Comparison of ENCODE assay signal across 22 mouse cellular contexts in the genomic region with DNA sequence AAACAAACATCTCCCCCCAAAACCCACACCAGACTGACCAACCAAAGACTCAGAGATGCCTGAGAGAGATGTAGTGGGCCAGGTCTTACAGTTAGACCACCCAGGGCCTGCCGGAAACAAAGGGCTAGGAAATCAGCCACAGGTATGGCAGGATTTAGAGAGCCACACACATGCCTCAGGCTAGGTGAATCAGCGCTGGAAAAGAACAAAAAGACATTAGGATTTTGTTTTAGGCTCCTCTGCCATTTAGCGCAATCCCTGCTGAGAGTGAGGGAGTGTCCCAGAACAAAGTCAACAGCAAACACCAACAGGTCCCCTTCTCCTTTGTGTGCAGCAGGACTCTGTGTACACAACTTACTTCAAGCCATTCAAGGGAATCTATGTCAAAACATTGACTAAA. TPM values are rescaled to one million over a fixed set of nuclear protein-coding genes. Genes with fewer than 3 reads are reported as not detected.
DNase-seq lines count a peak whose midpoint lies in the region; TF ChIP-seq lines count a peak whose summit lies in the region.
"Had no signal": no experiment of that assay in that cellular context is flagged by ENCODE, and none has a peak within 500 bp of the region (broad histone marks: within the 10 kb centered on the region; RNA-seq: fewer than 3 reads in every experiment).

No protein-coding gene starts in this region.

- no peak overlapping the region for H3K4me3 ChIP-seq in ES-Bruce4 (ENCODE audit: low read depth, low read length)
- H3K4me3 ChIP-seq in ES-E14 (ENCODE audit: insufficient read depth in 1 of 2, low read depth in 1 of 2, low read length in 2 of 2, poor library complexity in 1 of 2, severe bottlenecking in 1 of 2), result no peak overlapping the region
- H3K4me3 ChIP-seq: embryonic facial prominence, embryonic 13.5 days; embryonic facial prominence, embryonic 15.5 days; erythroblast, embryonic 14.5 days; forebrain, embryonic 10.5 days; forebrain, embryonic 12.5 days had no signal

- no peaks in the 10 kb centered on the region for H3K9me3 ChIP-seq in ES-Bruce4 (replicated peaks; ENCODE audit: control insufficient read depth, insufficient read depth, low read length, poor library complexity, severe bottlenecking)
- H3K9me3 ChIP-seq in ES-E14 (ENCODE audit: control insufficient read depth, insufficient read depth, low read depth, low read length), result no peaks in the 10 kb centered on the region
- H3K9me3 ChIP-seq: embryonic facial prominence, embryonic 13.5 days; embryonic facial prominence, embryonic 15.5 days; forebrain, embryonic 10.5 days; forebrain, embryonic 12.5 days had no signal

- peaks cover 1% of the 10 kb centered on the region; the same call in 1 of the 2 replicates for H3K27me3 ChIP-seq in ES-Bruce4 (ENCODE audit: control insufficient read depth, insufficient read depth, low read length, poor library complexity, severe bottlenecking)

- no peak for TF ChIP-seq POLR2A in ES-Bruce4 (IDR thresholded peaks at IDR 0.05; ENCODE audit: insufficient read depth, low read length)

- TF ChIP-seq CTCF in ES-Bruce4 (IDR thresholded peaks at IDR 0.05; ENCODE audit: low read depth, low read length), result no peak

- no peaks in the 10 kb centered on the region for H3K4me1 ChIP-seq in ES-Bruce4 (ENCODE audit: control insufficient read depth, insufficient read depth, low read length)
- H3K4me1 ChIP-seq in ES-E14 (ENCODE audit: control insufficient read depth in 2 of 2, insufficient read depth in 2 of 2, low read length in 2 of 2, poor library complexity in 1 of 2), result peaks cover under 1 to 10% of the 10 kb centered on the region in 2 experiments; a peak in 1 of 4 replicates
- H3K4me1 ChIP-seq: embryonic facial prominence, embryonic 13.5 days; embryonic facial prominence, embryonic 15.5 days; forebrain, embryonic 10.5 days; forebrain, embryonic 12.5 days had no signal

- peak; percentile 82 for TF ChIP-seq EP300 in ES-Bruce4 (IDR thresholded peaks at IDR 0.05; ENCODE audit: insufficient read depth, low read depth, low read length)

- no peak for DNase-seq in ES-E14 (ENCODE audit: low read depth, low spot score)
- DNase-seq in ZHBTc4 (ENCODE audit: low read depth, low spot score), result peak; percentile 75
- DNase-seq in layer of hippocampus, adult 18-20 months (ENCODE audit: low spot score in 2 of 2), result no peak
- no peak for DNase-seq in urinary bladder, postnatal 14 days (ENCODE audit: low spot score)
- DNase-seq: adrenal gland, adult 2 months; adrenal gland, postnatal 10 days; adrenal gland, postnatal 25 days; B cell, adult 2 months; cerebellum, adult 11 months; cerebellum, adult 18-20 months; cerebellum, adult 8-10 months; cerebellum, adult 9-11 months; cerebellum, postnatal 14 days; cerebellum, postnatal 36 days; embryo, embryonic 11 days had no signal

- H3K9ac ChIP-seq in ES-Bruce4 (ENCODE audit: low read depth, poor library complexity, severe bottlenecking), result no peak overlapping the region
- no peak overlapping the region for H3K9ac ChIP-seq in ES-E14 (ENCODE audit: insufficient read depth, low read depth, low read length, poor library complexity, severe bottlenecking)
- H3K9ac ChIP-seq: embryonic facial prominence, embryonic 13.5 days; embryonic facial prominence, embryonic 15.5 days; forebrain, embryonic 12.5 days had no signal

- H3K27ac ChIP-seq in ES-Bruce4 (ENCODE audit: insufficient read depth, low read length) (no peak overlapping the region), ES-E14 (ENCODE audit: insufficient read depth, low read depth, low read length, poor library complexity, severe bottlenecking) (peak overlapping the region; percentile 18; the same call in 1 of the 2 replicates)
- H3K27ac ChIP-seq: embryonic facial prominence, embryonic 13.5 days; embryonic facial prominence, embryonic 15.5 days; forebrain, embryonic 10.5 days; forebrain, embryonic 12.5 days had no signal

- in situ Hi-C loops in ES-E14 (cut with MboI; ENCODE audit: low sequenced_read_pairs in 2 of 2, unreplicated experiment in 2 of 2), result no loop called here

- H3K36me3 ChIP-seq in ES-Bruce4 (ENCODE audit: control insufficient read depth, insufficient read depth, low read length, poor library complexity, severe bottlenecking) (no peaks in the 10 kb centered on the region), ES-E14 (ENCODE audit: control insufficient read depth, insufficient read depth, low read length, poor library complexity, severe bottlenecking) (no peaks in the 10 kb centered on the region)
- H3K36me3 ChIP-seq: embryonic facial prominence, embryonic 13.5 days; embryonic facial prominence, embryonic 15.5 days; forebrain, embryonic 10.5 days; forebrain, embryonic 12.5 days had no signal

TF ChIP-seq in ES-E14, 5 proteins besides CTCF, POLR2A, EP300 and RAD21:
- TF ChIP-seq ZNF384 (IDR thresholded peaks at IDR 0.05; ENCODE audit: low read depth, low read length) (no peak), CHD2 (IDR thresholded peaks at IDR 0.05; ENCODE audit: low read depth, low read length) (no peak), HCFC1 (IDR thresholded peaks at IDR 0.05; ENCODE audit: borderline replicate concordance, insufficient read depth, low read length) (no peak), MAFK (IDR thresholded peaks at IDR 0.05; ENCODE audit: insufficient read depth, low read depth, low read length) (no peak), ZC3H11A (IDR thresholded peaks at IDR 0.05; ENCODE audit: borderline replicate concordance, low read depth, low read length) (no peak)

RNA-seq across cellular contexts. Expression of a gene that starts 14.6 kb away (rescaled TPM):
- polyA plus RNA-seq in ES-Bruce4 (2011; ENCODE audit: insufficient read depth, insufficient read length, low read depth, missing spikeins), result 8.4 and 9.6 TPM in 2 replicates
- 4.4 and 8.1 TPM in 2 replicates for total RNA-seq in ES-E14 (2012; rRNA removed)
- total RNA-seq in layer of hippocampus, adult 18-20 months (2021), result under 1 TPM; 0.67 to 0.71 TPM
- total RNA-seq: MEL had no signal
